Mouse (Mus musculus) layer of hippocampus, adult 9-11 months (tissue): ENCODE results near the gene Tmem131.

ENCODE experiments used
- DNase-seq: peaks from one replicate; pipeline ENCODE4 v3.0.0; 2022

The Tmem131 gene

DNA sequence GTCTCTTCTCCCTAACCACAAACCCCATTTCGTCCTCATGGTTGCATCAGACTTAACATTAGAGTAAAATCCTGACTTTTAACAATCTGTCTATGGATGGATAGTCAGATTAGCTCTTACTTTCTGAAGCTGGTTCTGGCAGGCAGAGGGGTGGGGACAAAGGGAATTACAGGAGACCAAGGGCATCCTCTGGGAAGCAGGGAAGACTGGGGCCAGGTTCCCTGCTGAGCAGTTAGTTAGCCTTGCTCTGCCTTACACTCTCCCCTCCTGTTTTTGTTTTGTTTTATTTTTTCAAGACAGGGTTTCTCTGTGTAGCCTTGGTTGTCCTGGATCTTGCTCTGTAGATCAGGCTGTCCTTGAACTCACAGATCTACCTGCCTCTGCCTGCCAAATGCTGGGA is 173.5 kb downstream of the Tmem131 start:
- no peak for DNase-seq

GRCm38 (mm10) chr1:36768786-36769185 is 174.7 kb downstream of the Tmem131 start:
- no peak for DNase-seq

GRCm38 (mm10) chr1:36767321-36767720 is 176.1 kb downstream of the Tmem131 start:
- DNase-seq, result no peak

GRCm38 (mm10) chr1:36766431-36767205 is 176.8 kb downstream of the Tmem131 start:
- no peak for DNase-seq

- no peak for DNase-seq
These were observed 181.9 kb downstream of the Tmem131 start, which contains the start of gene Zap70 for GRCm38 (mm10) chr1:36761568-36761967. Zap70 (plus strand) TSS chr1:36761798.

DNA sequence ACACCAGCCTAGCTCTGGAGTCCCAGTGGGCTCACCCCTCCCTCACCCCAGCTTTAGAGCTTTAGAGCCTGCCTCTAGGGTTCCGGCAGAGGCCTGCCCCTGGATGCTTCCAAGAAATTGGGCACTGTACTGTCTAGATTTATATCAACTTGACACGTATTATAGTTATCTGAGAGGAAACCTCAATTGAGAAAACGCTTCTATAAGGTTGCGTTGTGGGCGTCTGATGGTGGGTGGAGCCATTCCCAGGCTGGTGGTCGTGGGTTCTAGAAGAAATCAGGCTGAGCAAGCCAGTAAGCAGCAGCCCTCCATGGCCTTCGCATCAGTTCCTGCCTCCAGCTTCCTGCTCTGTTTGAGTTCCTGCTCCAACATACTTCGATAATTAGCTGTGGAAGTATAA is 182.4 kb downstream of the Tmem131 start:
- DNase-seq, result no peak

- DNase-seq, result no peak
These were observed 183.1 kb downstream of the Tmem131 start for GRCm38 (mm10) chr1:36760401-36760800.

DNA sequence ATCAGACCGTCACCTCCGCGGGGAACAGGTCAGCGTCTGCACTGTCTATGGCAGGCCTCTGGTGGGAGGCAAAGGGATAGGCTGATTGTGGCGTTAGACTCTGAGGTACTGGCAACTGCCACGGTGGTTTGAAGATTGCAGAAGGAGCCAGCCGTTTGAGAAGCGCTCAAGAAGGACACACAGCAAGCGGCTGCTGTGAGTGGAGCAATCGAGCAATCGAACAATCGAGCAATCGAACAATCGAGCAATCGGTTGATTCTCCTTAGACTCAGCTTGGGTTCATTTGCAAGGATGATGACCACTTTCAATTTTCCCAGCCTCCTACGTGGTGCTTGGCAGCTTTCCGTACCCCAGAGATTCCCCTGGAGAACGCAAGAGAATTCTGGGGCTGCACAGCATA is 184.4 kb downstream of the Tmem131 start:
- DNase-seq, result no peak

- no peak for DNase-seq
These were observed 184.9 kb downstream of the Tmem131 start for GRCm38 (mm10) chr1:36758553-36758952.

DNA sequence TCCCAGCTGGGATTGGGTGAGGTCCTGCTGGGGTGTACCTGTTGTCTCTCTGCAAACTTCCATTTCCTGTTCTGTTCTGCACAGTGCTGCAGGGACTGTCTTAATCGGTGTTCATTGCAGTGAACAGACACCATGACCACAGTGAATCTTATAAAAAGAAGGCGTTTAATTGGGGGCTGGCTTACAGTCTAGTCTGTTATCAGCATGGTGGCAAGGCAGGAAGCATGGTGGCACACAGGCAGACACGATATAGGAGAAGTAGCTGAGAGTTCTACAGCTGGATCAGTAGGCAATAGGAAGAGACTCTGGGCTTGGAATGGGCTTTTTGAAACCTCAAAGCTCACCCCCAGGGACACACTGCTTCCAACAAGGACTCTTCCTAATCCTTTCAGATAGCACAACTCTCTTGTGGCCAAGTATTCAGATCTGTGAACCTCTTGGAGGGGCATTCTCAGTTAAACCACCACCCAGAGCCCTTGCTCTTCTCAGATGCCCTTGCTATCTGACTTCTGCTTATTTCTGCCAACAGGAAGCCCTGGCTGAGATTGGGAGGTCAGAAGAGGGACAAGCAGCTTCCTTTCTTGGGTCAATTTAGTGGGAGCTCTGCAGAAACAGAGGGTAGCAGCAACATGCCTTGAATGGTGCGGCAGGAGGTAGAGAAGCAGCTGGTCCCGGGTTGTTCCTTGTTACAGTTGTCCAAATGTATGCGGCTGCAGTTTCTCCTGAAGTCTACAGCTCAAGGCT is 189.4 kb downstream of the Tmem131 start:
- no peak for DNase-seq

GRCm38 (mm10) chr1:36746452-36746851 is 197.0 kb downstream of the Tmem131 start:
- DNase-seq, result no peak

DNA sequence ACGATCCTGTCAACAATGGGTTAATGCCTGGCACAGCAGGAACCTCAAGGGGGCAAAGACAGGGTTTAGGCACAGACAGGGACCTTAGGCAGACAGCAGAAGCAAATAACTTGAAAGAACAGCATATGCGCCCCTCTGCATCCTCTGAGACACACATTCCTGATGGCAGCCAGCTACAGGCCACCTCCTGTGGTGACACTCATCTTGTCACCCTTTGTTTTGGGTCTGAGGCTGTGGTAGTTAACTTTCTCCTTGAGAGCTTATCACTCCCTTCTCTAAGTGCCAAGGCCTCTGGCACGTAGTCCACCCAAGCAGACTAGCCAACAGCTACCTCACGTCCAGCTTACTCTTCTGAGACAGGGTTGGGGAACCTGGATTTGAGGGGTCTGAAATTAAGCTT is 197.8 kb downstream of the Tmem131 start:
- no peak for DNase-seq

DNA sequence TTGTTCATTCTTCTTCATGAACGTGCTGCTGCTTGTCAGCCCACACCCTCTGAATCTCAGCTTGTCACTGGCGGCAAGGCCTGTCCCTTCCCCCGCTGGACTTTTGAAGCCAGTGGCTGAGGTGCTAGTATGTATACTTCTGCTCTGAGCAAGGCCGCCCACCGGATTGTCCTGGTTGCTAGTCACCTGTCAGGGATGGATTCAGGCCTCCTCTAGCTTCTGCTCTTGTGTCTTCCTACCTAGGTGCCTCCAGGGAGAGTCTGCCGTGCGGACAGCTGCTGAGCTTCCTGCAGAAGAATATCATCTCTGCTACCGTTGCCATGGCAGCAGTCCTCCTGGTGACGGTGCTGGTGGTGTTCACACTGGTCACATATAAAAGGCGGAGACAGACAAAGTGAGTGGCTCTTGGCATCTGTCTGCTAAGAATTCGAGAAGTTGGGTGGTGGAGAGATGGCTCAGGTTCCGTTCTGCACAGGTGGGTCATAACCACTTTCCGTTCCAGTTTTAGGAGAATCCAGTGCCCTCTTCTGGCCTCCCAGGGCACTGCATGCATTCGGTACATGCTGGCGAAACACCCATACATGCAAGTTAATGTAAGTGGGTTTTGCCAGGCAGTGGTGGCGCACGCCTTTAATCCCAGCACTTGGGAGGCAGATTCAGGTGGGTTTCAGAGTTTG is 199.1 kb downstream of the Tmem131 start:
- DNase-seq, result peak; percentile 85

DNA sequence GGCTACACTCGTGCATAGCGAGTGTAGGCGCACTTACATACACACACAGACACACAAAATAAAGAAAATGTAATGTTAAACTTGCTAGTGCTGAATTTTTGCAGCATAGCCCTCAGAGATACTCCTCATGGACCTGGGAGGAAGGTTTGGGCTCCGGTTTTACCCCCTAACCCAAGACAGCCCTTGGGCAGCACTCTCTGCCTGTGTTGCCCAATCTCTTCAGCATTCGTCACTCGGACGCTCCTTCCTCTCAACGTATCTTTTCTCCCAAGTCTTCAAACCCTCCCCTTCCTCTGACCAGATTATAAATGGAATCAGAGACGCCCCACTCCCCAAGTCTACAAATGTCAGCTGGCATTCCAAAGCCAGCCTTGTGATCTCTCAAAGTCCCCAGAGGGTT is 200.4 kb downstream of the Tmem131 start:
- DNase-seq, result no peak
